Comparison of ENCODE assay signal across 22 mouse cellular contexts in genomic region chr13:97781637-97782036, GRCm38 (mm10). TPM values are rescaled to one million over a fixed set of nuclear protein-coding genes. Genes with fewer than 3 reads are reported as not detected.
DNase-seq lines count a peak whose midpoint lies in the region; ATAC-seq lines count a peak whose summit lies in the region.
"Had no signal": no experiment of that assay in that cellular context is flagged by ENCODE, and none has a peak within 500 bp of the region (broad histone marks: within the 10 kb centered on the region; RNA-seq: fewer than 3 reads in every experiment).

No protein-coding gene starts in this region.

- H3K4me1 ChIP-seq in liver, embryonic 11.5 days (replicated peaks; ENCODE audit: control insufficient read depth, insufficient read depth, low read length), result peaks cover 40% of the 10 kb centered on the region
- peaks cover 57% of the 10 kb centered on the region for H3K4me1 ChIP-seq in limb, embryonic 10.5 days
- H3K4me1 ChIP-seq in forebrain, embryonic 16.5 days (replicated peaks; ENCODE audit: control insufficient read depth, insufficient read depth, low read length), result 0 out of 2 replicates have a peak, but pooled peaks cover 2% of the 10 kb centered on the region

- ATAC-seq in liver, embryonic 11.5 days (replicated peaks; ENCODE audit: low FRiP score), result no peak
- ATAC-seq in forebrain, embryonic 16.5 days, result no peak
- ATAC-seq: forebrain, embryonic 13.5 days; hindbrain, embryonic 16.5 days; intestine, postnatal 0 days had no signal

- no peaks in the 10 kb centered on the region for H3K9me3 ChIP-seq in liver, embryonic 11.5 days (ENCODE audit: control insufficient read depth, low read length)
- no peaks in the 10 kb centered on the region for H3K9me3 ChIP-seq in limb, embryonic 10.5 days (replicated peaks)
- H3K9me3 ChIP-seq in forebrain, embryonic 16.5 days (ENCODE audit: control insufficient read depth, low read length), result no peaks in the 10 kb centered on the region
- H3K9me3 ChIP-seq: embryonic facial prominence, embryonic 13.5 days; forebrain, embryonic 13.5 days; hindbrain, embryonic 10.5 days; limb, embryonic 13.5 days; neural tube, embryonic 15.5 days had no signal

- no peak overlapping the region for H3K9ac ChIP-seq in liver, embryonic 11.5 days (ENCODE audit: low read depth, low read length)
- H3K9ac ChIP-seq in forebrain, embryonic 16.5 days (replicated peaks; ENCODE audit: low read depth, low read length), result no peak overlapping the region
- H3K9ac ChIP-seq: embryonic facial prominence, embryonic 13.5 days; forebrain, embryonic 13.5 days; limb, embryonic 13.5 days; neural tube, embryonic 15.5 days had no signal

- no peak overlapping the region for H3K27ac ChIP-seq in liver, embryonic 11.5 days (ENCODE audit: low read depth, low read length)
- peak overlapping the region; percentile 46; the same call in 1 of the 2 replicates for H3K27ac ChIP-seq in limb, embryonic 10.5 days
- H3K27ac ChIP-seq in forebrain, embryonic 16.5 days (ENCODE audit: low read length), result no peak overlapping the region
- H3K27ac ChIP-seq: forebrain, embryonic 13.5 days; hindbrain, embryonic 10.5 days; limb, embryonic 13.5 days; macrophage; neural tube, embryonic 15.5 days had no signal

- peak; percentile 5 for DNase-seq in heart, adult 11 months
- DNase-seq in heart, adult 18-20 months, result no peak
- DNase-seq in liver, embryonic 11.5 days (ENCODE audit: low spot score), result no peak
- no peak for DNase-seq in liver
- peak; percentile 23 for DNase-seq in limb, embryonic 10.5 days (ENCODE audit: low spot score)
- peak; percentile 31 for DNase-seq in lung, postnatal 10 days
- no peak for DNase-seq in right cerebral cortex, postnatal 25 days
- DNase-seq: cerebellum, adult 2 months; cerebellum, postnatal 25 days; gastrocnemius, postnatal 10 days; kidney, postnatal 4 days; right cerebral cortex, postnatal 14 days had no signal

- H3K4me3 ChIP-seq in liver, embryonic 11.5 days (ENCODE audit: low read depth, low read length), result no peak overlapping the region
- no peak overlapping the region for H3K4me3 ChIP-seq in limb, embryonic 10.5 days
- H3K4me3 ChIP-seq in forebrain, embryonic 16.5 days (replicated peaks; ENCODE audit: low read length), result no peak overlapping the region
- H3K4me3 ChIP-seq: embryonic facial prominence, embryonic 13.5 days; forebrain, embryonic 13.5 days; hindbrain, embryonic 10.5 days; limb, embryonic 13.5 days; neural tube, embryonic 15.5 days had no signal

- no peaks in the 10 kb centered on the region for H3K27me3 ChIP-seq in liver, embryonic 11.5 days (replicated peaks; ENCODE audit: control insufficient read depth, insufficient read depth, low read length)
- peaks cover 7% of the 10 kb centered on the region; the same call in 1 of the 2 replicates for H3K27me3 ChIP-seq in limb, embryonic 10.5 days (ENCODE audit: low read depth, poor library complexity, severe bottlenecking)
- no peaks in the 10 kb centered on the region for H3K27me3 ChIP-seq in forebrain, embryonic 16.5 days (replicated peaks; ENCODE audit: control insufficient read depth, insufficient read depth, low read length)
- H3K27me3 ChIP-seq: embryonic facial prominence, embryonic 13.5 days; forebrain, embryonic 13.5 days; neural tube, embryonic 15.5 days had no signal

- 80% methylated on average over 7 of the region's 7 CpGs for WGBS in liver, embryonic 11.5 days
- 90% methylated on average over 7 of the region's 7 CpGs for WGBS in limb, embryonic 10.5 days
- WGBS in forebrain, embryonic 16.5 days, result 81% methylated on average over 7 of the region's 7 CpGs

- peak overlapping the region; percentile 25 for H3K4me2 ChIP-seq in liver, embryonic 11.5 days
- no peak overlapping the region for H3K4me2 ChIP-seq in forebrain, embryonic 16.5 days (ENCODE audit: low read length)
- H3K4me2 ChIP-seq: embryonic facial prominence, embryonic 13.5 days; forebrain, embryonic 13.5 days; limb, embryonic 13.5 days; midbrain, embryonic 11.5 days; neural tube, embryonic 15.5 days had no signal

- no peaks in the 10 kb centered on the region for H3K36me3 ChIP-seq in liver, embryonic 11.5 days (ENCODE audit: control insufficient read depth, insufficient read depth, low read length)
- H3K36me3 ChIP-seq in limb, embryonic 10.5 days, result no peaks in the 10 kb centered on the region
- no peaks in the 10 kb centered on the region for H3K36me3 ChIP-seq in forebrain, embryonic 16.5 days (ENCODE audit: control insufficient read depth, insufficient read depth)
- H3K36me3 ChIP-seq: embryonic facial prominence, embryonic 13.5 days; hindbrain, embryonic 10.5 days; limb, embryonic 13.5 days; neural tube, embryonic 15.5 days had no signal

RNA-seq across cellular contexts. Expression of gene Gm10260, which starts 21.2 kb away (rescaled TPM):
- total RNA-seq in heart, adult 18-20 months (2021), result 100 to 1,000 TPM; 108 to 118 TPM
- 3.8 and 8.2 TPM in 2 replicates for polyA plus RNA-seq in liver, embryonic 11.5 days (2014; fragmentation: Nextera tagmentation; extraction: Ambion mirVana)
- polyA plus RNA-seq in limb, embryonic 10.5 days (2016; fragmentation: Nextera tagmentation; extraction: Ambion mirVana), result 4.8 and 5.4 TPM in 2 replicates
- polyA plus RNA-seq in forebrain, embryonic 16.5 days (2015; fragmentation: Nextera tagmentation; extraction: Ambion mirVana), result 3.3 and 4.2 TPM in 2 replicates

Comparison
In these comparisons a context has a peak if more than half of its experiments do, and no peak if none do; other contexts are left out.
1. DNase-seq: peak in heart, adult 11 months (single experiment), limb, embryonic 10.5 days (single experiment) and lung, postnatal 10 days (single experiment); none in heart, adult 18-20 months (0 of 2), liver, embryonic 11.5 days (single experiment), liver (single experiment) and right cerebral cortex, postnatal 25 days (single experiment).